Mouse (Mus musculus) urinary bladder, postnatal 25 days (tissue): ENCODE measurements around the gene Gm9857.
A peak's percentile ranks its signal among the peaks of the same experiment; 100 is the strongest.

Source experiments
- DNase-seq: peaks from one replicate; pipeline ENCODE4 v3.0.0; 2022; ENCODE audit warnings: low spot score

The Gm9857 gene

GRCm38 (mm10) chr3:108921822-108922221 is 18.4 kb downstream of the Gm9857 start:
- no peak for DNase-seq

GRCm38 (mm10) chr3:108920442-108921070 is 19.7 kb downstream of the Gm9857 start:
- no peak for DNase-seq

GRCm38 (mm10) chr3:108918852-108919251 is 21.4 kb downstream of the Gm9857 start:
- no peak for DNase-seq

GRCm38 (mm10) chr3:108917986-108918385 is 22.3 kb downstream of the Gm9857 start:
- DNase-seq, result no peak

GRCm38 (mm10) chr3:108916857-108917256 is 23.4 kb downstream of the Gm9857 start:
- no peak for DNase-seq

GRCm38 (mm10) chr3:108915999-108916398 is 24.2 kb downstream of the Gm9857 start:
- no peak for DNase-seq

- DNase-seq, result peak; percentile 90
These were observed 28.5 kb downstream of the Gm9857 start, which contains the start of gene Prpf38b for GRCm38 (mm10) chr3:108911548-108912413. Gene Prpf38b, minus strand, starts transcription at chr3:108911727.

- DNase-seq, result peak; percentile 49
These were observed 29.1 kb downstream of the Gm9857 start for GRCm38 (mm10) chr3:108911081-108911547.

- peak; percentile 11 for DNase-seq
These were observed 29.8 kb downstream of the Gm9857 start for GRCm38 (mm10) chr3:108910303-108911080.

GRCm38 (mm10) chr3:108902934-108903333 is 37.3 kb downstream of the Gm9857 start:
- DNase-seq, result no peak

GRCm38 (mm10) chr3:108902038-108902437 is 38.2 kb downstream of the Gm9857 start:
- DNase-seq, result no peak

- no peak for DNase-seq
These were observed 39.6 kb downstream of the Gm9857 start for GRCm38 (mm10) chr3:108900681-108901080.

- DNase-seq, result no peak
These were observed 40.1 kb downstream of the Gm9857 start for GRCm38 (mm10) chr3:108900147-108900546.

- DNase-seq, result no peak
These were observed 41.6 kb downstream of the Gm9857 start for GRCm38 (mm10) chr3:108898640-108899039.

GRCm38 (mm10) chr3:108892914-108893313 is 47.3 kb downstream of the Gm9857 start:
- DNase-seq, result no peak

GRCm38 (mm10) chr3:108892080-108892479 is 48.2 kb downstream of the Gm9857 start:
- no peak for DNase-seq
